Mouse (Mus musculus) lung, adult 2 months (tissue): ENCODE measurements around the gene Cxcr1.

Experiments used
- CTCF ChIP-seq: fragments of 200-500 bp; IDR thresholded peaks from 2 replicates; pipeline ENCODE4 v1.5.1; 2011; ENCODE audit warnings: mild to moderate bottlenecking, low read length, control low read depth; ENCODE audit not compliant: insufficient read depth
- POLR2A ChIP-seq: fragments of 200-500 bp; IDR thresholded peaks from 2 replicates; pipeline ENCODE4 v1.6.1; 2011; ENCODE audit warnings: low read depth, mild to moderate bottlenecking, control low read depth, low read length, borderline replicate concordance; ENCODE audit errors: extremely low read depth

- no peak for TF ChIP-seq CTCF
- no peak for TF ChIP-seq POLR2A
These were observed 21.7 kb downstream of the Cxcr1 start for GRCm38 (mm10) chr1:74172722-74173121.
